Mouse (Mus musculus) ES-E14 (cell line): ENCODE results near the gene Sgk2.

Source experiments
- CHD2 ChIP-seq: IDR thresholded peaks from 2 replicates; pipeline ENCODE4 v1.6.1; 2014; ENCODE audit warnings: mild to moderate bottlenecking, low read depth, low read length, inconsistent platforms
- HCFC1 ChIP-seq: IDR thresholded peaks from 2 replicates; pipeline ENCODE4 v1.6.1; 2012; ENCODE audit warnings: low read length, inconsistent platforms, borderline replicate concordance; ENCODE audit not compliant: insufficient read depth
- MAFK ChIP-seq: IDR thresholded peaks from 2 replicates; pipeline ENCODE4 v1.6.1; 2014; ENCODE audit warnings: mild to moderate bottlenecking, low read depth, low read length, inconsistent platforms; ENCODE audit not compliant: insufficient read depth
- ZNF384 ChIP-seq: IDR thresholded peaks from 2 replicates; pipeline ENCODE4 v1.6.1; 2012; ENCODE audit warnings: low read depth, low read length, inconsistent platforms

- no peak for TF ChIP-seq CHD2
- TF ChIP-seq MAFK, result no peak
- no peak for TF ChIP-seq HCFC1
- no peak for TF ChIP-seq ZNF384
Observed at GRCm38 (mm10) chr2:163001071-163001470, 13.9 kb downstream of the Sgk2 start.
